Mouse (Mus musculus) naive thymus-derived CD4-positive, alpha-beta T cell, adult 2 months (primary cell): Measurements from ENCODE around the gene Cep135.

Source experiments
- DNase-seq: peaks from one replicate; pipeline ENCODE4 v3.0.0-alpha.2; 2011; ENCODE audit warnings: low read depth

Gene Cep135

GRCm38 (mm10) chr5:76588551-76589283 is at the start of gene Cep135:
Gene Cep135, plus strand, starts transcription at chr5:76588698.
- DNase-seq: peak; percentile 79

GRCm38 (mm10) chr5:76540181-76540580 is 48.3 kb upstream of the Cep135 start:
- no peak for DNase-seq

DNA sequence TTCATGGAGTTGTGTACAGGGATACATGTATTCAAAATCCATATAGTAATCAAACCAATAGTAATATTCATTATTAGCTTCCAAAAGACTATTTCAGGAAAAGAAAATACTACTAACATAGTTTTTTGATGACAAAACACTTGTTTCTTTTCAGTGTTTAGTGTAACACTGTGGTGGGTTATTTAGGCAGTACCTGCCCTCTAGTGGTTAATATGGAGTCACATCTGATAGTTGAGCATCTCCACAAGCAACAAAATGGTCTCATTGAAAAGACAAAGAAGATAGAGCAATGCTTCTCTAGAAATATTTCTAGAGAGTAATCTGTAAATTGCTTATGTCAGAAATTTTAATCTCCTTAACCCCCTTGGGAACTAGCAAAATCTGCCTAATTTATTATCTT is 47.7 kb upstream of the Cep135 start:
- peak; percentile 9 for DNase-seq

GRCm38 (mm10) chr5:76543200-76543599 is 45.3 kb upstream of the Cep135 start:
- DNase-seq: peak; percentile 27

GRCm38 (mm10) chr5:76550426-76550825 is 38.1 kb upstream of the Cep135 start:
- no peak for DNase-seq

DNA sequence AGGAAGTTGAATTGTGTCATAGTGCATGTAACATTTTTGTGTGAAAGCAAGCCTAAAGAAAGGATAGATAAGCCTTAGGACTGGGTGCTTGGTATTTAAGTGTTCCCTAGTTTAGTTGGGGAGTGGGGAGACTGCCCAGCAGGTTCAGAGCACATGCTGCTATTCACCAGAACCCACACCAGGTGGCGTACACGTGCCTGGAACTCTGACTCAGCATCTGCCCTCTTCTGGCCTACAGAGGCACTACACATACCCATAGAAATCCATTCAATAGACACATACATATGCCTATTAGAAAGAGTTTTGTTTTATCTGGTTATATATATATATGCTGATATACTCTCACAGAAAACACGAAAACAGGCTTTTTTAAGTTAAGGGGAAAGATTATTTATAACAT is 23.2 kb upstream of the Cep135 start:
- peak; percentile 89 for DNase-seq

GRCm38 (mm10) chr5:76574251-76574650 is 14.2 kb upstream of the Cep135 start:
- DNase-seq: no peak

DNA sequence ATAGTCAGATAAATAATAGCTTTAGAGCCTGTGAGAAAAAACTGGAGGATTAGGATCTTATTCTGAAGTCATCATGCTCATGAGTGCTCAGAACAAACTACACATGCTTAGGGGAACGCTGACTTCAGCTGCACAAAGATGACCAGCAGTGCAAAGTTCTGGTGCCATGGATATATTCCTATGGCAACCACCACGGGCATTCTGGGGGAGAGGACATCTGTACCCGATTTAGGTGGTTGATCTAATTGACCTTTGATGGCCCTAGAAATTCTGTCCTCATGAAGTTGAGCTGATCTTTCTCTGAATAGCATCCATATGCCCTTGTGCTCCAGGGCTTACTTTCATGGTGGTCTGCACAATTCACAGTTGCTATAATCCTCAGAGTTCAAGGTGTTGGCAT is 11.5 kb upstream of the Cep135 start:
- no peak for DNase-seq

DNA sequence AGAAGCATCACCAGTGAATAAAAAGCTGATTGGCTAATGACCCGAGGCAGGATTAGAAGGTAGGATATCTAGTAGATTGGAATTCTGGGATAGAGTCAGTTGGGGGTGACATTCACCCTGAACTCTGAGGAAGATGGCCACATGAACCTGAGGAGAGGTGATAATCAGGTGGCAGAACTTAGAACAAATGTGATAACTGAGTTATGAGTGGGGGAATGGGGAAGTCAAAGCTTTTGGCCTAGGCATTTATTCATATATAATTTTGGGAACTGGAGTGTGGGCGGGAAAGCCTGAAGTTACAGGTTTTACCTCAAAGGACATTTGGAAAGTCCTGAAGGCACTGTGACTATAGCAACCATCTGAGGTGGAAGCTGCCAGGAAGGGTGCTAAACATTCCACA is 3.1 kb upstream of the Cep135 start:
- no peak for DNase-seq

GRCm38 (mm10) chr5:76589311-76589710 is 813 bp downstream of the Cep135 start:
- DNase-seq: no peak

DNA sequence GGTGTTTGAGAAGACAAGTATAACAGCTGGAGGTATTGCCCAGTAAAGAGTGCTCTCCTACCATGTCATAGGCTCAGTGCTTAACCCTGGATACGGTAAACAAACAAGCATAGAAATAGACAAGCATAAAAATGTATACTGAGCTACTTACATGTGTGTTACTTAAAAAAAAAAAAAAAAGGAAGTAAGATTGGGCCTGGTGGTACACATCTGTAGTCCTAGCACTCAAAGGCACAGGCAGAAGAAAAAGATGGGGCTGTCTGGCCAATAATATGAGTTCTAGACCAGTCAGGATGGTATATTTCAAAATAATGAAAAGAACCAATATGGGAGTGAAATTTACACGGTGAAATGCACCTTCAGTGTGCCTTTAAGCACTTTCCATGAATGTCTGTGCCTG is 1.5 kb downstream of the Cep135 start:
- DNase-seq: no peak

DNA sequence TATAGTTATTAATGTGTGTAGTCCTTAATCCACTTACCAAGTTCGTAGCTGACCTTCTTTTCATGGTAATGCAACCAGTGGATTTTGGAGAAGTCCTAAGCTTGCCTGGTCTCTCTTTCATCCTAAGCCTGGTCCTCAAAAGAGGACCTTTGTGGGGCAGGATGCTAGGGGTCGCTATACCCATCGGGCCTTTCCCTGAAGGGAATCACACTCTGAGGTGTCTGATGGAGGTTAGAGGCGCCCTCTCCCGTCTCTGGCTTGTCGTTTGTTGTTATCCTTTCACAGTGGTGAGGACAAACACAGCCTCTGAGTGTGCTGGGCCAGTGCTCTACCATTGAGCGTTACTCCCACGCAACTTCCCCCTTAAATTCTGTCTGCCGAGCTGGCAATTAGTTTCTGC is 3.4 kb downstream of the Cep135 start:
- DNase-seq: no peak

DNA sequence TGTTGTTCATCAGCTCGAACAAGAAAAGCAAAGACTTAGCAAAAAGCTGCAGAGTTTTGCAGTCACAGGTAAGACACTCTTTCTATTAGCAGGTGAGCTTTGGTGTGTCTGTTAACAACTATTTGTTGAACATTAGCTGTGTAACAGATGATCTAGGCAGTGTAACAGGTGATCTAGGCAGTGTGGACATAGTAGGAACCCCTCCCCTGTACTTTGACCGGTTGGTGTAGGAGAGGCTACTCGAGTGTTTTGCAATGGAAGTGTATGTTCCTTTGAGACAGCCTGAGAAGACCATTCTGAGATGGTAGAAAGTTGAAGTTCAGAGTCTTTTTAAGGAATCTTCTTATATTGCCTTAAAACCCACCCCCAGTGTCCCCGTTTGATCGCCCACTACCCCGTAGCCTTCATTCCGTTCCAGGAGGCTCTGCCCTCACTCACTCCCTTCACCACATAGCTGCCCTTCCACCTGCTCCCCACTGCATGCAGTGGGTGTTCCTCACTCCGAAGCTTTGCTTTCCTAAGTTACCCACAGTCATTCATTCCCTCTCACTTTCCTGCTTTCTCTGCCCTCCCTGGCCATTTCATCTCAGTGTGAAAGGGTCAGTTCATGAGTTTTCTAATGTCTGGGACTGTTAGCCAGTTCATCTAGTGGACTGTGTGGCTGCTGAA is 21.3 kb downstream of the Cep135 start:
- DNase-seq: no peak

DNA sequence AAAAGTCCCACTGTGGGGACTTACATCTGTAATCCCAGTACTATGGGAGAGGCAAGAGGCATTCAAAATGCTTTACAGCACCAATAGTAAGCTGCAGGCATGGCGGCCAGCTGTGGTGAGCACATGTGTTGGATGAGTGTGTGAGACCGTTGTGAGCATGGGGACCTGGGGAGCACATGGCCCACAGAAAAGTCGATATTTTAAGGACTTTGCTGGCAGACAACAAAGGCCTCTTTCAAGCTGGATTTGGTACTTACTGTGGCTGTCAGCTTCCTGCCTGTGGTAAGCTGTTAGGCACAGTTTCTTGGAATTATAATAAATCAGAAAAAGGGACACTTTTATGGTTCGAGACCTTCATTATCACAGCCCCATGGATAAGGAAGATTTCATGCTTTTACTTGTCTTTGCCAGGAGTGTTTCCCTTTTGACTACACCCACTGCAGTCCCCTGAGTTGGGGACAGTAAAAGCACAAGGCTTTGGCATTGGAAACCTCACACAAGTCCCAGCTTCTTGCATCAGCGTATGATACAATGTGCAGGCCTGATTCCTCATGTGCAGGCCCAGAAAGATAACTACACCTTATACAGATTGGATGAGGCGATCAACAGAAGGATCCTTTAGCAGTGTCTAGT is 24.5 kb downstream of the Cep135 start:
- DNase-seq: no peak

- no peak for DNase-seq
These were observed 26.8 kb downstream of the Cep135 start for GRCm38 (mm10) chr5:76615276-76615675.

DNA sequence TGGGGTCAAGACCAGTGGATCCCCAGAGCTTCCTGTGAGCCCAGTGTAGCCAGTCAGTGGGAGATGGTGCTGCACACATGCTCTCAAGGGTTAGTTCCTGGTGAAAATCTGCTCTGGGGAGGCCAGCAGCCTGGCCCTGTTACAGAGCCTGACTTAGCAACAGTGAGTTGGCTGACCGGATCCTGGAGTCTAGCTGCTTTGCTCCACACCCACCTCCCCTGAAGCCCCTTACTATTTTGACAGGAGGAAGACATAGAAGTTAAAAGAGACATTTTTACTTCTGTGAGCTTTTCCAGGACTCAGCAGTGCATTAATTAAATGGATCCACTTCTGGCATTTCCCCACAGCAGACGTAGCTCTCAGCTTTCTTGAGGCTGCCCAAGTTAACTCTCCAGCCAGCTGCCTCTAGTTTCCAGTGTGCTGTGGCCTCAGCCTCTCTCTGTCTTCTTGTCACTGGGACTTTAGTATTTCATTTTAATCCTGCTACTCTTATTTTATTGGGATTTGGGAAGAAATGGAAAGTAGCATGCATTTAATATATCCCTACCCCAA is 27.8 kb downstream of the Cep135 start:
- no peak for DNase-seq

DNA sequence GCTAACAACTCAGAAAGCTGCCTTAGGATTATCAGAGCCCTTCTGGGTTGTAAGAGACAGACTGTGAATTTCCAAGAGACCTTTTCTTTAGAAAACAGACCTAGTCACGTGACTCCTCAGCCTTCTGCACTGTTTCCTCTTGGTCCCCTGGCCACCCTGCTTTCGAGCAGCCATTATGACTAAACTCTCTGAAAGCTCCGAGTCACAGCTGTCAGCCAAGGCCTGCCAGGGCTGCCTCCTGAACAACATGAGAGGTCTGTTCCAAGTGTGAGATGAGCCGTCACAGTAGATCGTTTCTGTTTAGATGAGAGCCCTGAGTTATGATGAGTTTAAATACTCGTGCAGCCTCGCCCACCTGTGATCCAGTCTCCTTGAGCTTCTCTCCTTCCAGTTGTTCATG is 30.3 kb downstream of the Cep135 start:
- DNase-seq: no peak

- DNase-seq: no peak
These were observed 35.3 kb downstream of the Cep135 start for GRCm38 (mm10) chr5:76623759-76624158.

- DNase-seq: no peak
These were observed 39.3 kb downstream of the Cep135 start for GRCm38 (mm10) chr5:76627770-76628169.

GRCm38 (mm10) chr5:76634012-76634411 is 45.5 kb downstream of the Cep135 start:
- DNase-seq: no peak

DNA sequence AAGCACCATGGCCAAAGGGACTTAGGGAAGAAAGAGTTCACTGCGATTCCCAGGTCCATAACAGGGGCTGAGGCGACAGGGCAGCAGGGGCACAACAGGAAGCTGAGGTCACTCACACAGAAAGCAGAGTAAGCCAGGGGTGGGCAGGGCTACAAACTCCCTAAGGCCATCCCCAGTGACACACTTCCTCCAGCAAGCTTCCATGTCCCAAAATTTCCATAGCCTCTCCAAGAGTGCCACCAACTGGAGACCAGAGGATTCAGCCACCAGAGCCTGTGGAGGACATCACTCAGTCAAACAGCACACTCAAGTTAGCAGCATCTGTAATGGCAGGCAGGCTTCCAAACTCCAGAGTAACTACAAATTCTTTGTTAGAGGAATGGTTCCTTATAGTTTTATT is 47.1 kb downstream of the Cep135 start:
- DNase-seq: no peak

DNA sequence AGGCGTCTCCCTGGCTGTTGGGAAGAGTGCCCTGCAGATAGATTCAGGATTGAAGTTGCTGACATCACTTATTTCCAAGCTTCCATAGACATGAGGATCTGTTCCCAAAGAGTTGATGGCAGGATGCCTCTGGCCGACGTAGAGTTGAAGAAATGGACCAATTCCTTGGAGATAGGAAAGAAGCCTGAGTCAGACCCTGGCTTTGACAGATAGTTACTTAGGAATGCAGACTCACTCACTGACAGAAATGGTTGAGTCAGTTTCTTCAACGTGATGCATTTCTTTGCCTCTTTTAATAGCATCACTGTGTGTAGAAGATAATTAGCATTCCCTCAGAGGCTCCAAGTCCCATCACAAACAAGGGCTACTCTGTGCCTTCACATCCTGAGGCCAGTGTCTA is 53.6 kb downstream of the Cep135 start:
- no peak for DNase-seq

DNA sequence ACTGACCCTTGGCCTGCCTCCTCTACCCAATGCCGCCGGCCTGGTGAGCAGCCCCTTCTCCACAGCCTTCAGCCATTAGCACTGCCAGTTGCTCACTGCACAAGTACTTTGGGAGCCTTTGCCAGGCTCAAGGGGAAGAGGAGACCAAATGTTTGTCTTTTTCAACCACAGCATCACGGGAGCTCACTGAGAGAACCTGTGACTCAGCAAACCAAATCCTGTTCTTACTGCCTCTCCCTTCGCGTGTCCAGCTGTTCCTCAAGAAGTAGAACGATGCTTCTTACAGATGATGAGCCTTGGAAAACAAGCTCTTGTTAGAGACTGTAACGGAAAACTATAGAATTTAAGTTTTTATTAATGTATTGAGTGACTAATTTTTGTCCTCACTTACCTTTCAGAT is 55.7 kb downstream of the Cep135 start:
- DNase-seq: no peak
